Mouse (Mus musculus) myocyte (in vitro differentiated cells): ENCODE results near the gene Mgat4a. TPM values are rescaled to one million over a fixed set of nuclear protein-coding genes. Genes with fewer than 3 reads are reported as not detected.

Experiments
- H3K27me3 ChIP-seq: one replicate; pipeline ENCODE4 v1.6.1; 2011; ENCODE audit not compliant: control insufficient read depth, insufficient read depth, insufficient read length
- H3K36me3 ChIP-seq: one replicate; pipeline ENCODE4 v1.6.1; 2011; ENCODE audit not compliant: control insufficient read depth, insufficient read depth
- H3K4me2 ChIP-seq: one replicate; pipeline ENCODE4 v1.6.1; 2011; ENCODE audit warnings: low read depth, control low read depth
- H3K4me3 ChIP-seq: one replicate; pipeline ENCODE4 v1.5.1; 2011; ENCODE audit warnings: mild to moderate bottlenecking, control low read depth, moderate library complexity
- H3K79me2 ChIP-seq: one replicate; pipeline ENCODE4 v1.6.1; 2011; ENCODE audit not compliant: control insufficient read depth, insufficient read depth
- H3ac ChIP-seq: one replicate; pipeline ENCODE4 v1.6.1; 2011; ENCODE audit not compliant: control insufficient read depth, insufficient read length
- CEBPB ChIP-seq: IDR thresholded peaks from 2 replicates; pipeline ENCODE4 v1.6.1; 2011; ENCODE audit warnings: mild to moderate bottlenecking, moderate library complexity; ENCODE audit not compliant: poor library complexity, insufficient read depth, severe bottlenecking
- E2F4 ChIP-seq: IDR thresholded peaks from one replicate; pipeline ENCODE4 v1.6.1; 2011; ENCODE audit warnings: mild to moderate bottlenecking, control low read depth, moderate library complexity; ENCODE audit not compliant: insufficient read depth
- MAX ChIP-seq: IDR thresholded peaks from one replicate; pipeline ENCODE4 v1.6.1; 2011; ENCODE audit warnings: low read depth, mild to moderate bottlenecking, control low read depth
- MYOD1 ChIP-seq, 3 experiments: IDR thresholded peaks; one replicate each; pipeline ENCODE4 v1.6.1; 2011; ENCODE audit warnings: control low read depth in 2 of 3, low read depth in 2 of 3, mild to moderate bottlenecking in 2 of 3, moderate library complexity in 1 of 3; ENCODE audit not compliant: insufficient read length in 2 of 3, control insufficient read depth in 1 of 3
- MYOG ChIP-seq, 3 experiments: IDR thresholded peaks; one replicate each; pipeline ENCODE4 v1.6.1; 2011; ENCODE audit warnings: control low read depth in 2 of 3, low read depth in 2 of 3, mild to moderate bottlenecking in 2 of 3; ENCODE audit not compliant: insufficient read length in 2 of 3, control insufficient read depth in 1 of 3, insufficient read depth in 1 of 3
- POLR2A ChIP-seq: IDR thresholded peaks from one replicate; pipeline ENCODE4 v1.6.1; 2011; ENCODE audit warnings: low read depth, mild to moderate bottlenecking, control low read depth, moderate library complexity; ENCODE audit not compliant: insufficient read length
- POLR2AphosphoS2 ChIP-seq: IDR thresholded peaks from one replicate; pipeline ENCODE4 v1.6.1; 2011; ENCODE audit warnings: low read depth, control low read depth; ENCODE audit not compliant: insufficient read length
- REST ChIP-seq: IDR thresholded peaks from one replicate; pipeline ENCODE4 v1.6.1; 2011; ENCODE audit warnings: mild to moderate bottlenecking, control low read depth, moderate library complexity; ENCODE audit not compliant: insufficient read depth, insufficient read length
- SRF ChIP-seq: IDR thresholded peaks from one replicate; pipeline ENCODE4 v1.6.1; 2011; ENCODE audit warnings: low read depth; ENCODE audit not compliant: control insufficient read depth, insufficient read length
- TCF12 ChIP-seq: IDR thresholded peaks from one replicate; pipeline ENCODE4 v1.6.1; 2011; ENCODE audit warnings: mild to moderate bottlenecking, control low read depth; ENCODE audit not compliant: poor library complexity, insufficient read depth, severe bottlenecking
- TCF3 ChIP-seq: IDR thresholded peaks from one replicate; pipeline ENCODE4 v1.6.1; 2011; ENCODE audit warnings: low read depth, control low read depth; ENCODE audit not compliant: insufficient read length
- USF1 ChIP-seq: IDR thresholded peaks from one replicate; pipeline ENCODE4 v1.6.1; 2011; ENCODE audit warnings: low read depth, mild to moderate bottlenecking, control low read depth, moderate library complexity
- polyA plus RNA-seq: library from polyadenylated mRNA; unstranded; fragments of >200 nt; fragmentation: generic; extraction: Trizol; gene quantifications from one replicate; pipeline ENCODE4 v1.2.1, GENCODE M21; 2012; ENCODE audit warnings: missing spikeins

The Mgat4a gene
- polyA plus RNA-seq, 1 experiment: 0.01 TPM

GRCm38 (mm10) chr1:37510193-37510592 lies 30.6 kb downstream of the Mgat4a start:
- Histone ChIP-seq H3K79me2 (no peaks in the 10 kb centered on the region), H3K36me3 (no peaks in the 10 kb centered on the region)
- TF ChIP-seq MYOD1 (IDR thresholded peaks at IDR 0.05; ENCODE audit: control insufficient read depth in 1 of 3, insufficient read length in 2 of 3, low read depth in 2 of 3) (no peak), POLR2AphosphoS2 (no peak), TCF3 (no peak), POLR2A (no peak), REST (no peak), USF1 (no peak), TCF12 (no peak), SRF (no peak), CEBPB (no peak), E2F4 (no peak), MAX (no peak), MYOG (IDR thresholded peaks at IDR 0.05; ENCODE audit: control insufficient read depth in 1 of 3, insufficient read depth in 1 of 3, insufficient read length in 2 of 3, low read depth in 2 of 3) (no peak)

GRCm38 (mm10) chr1:37509437-37509836 lies 31.4 kb downstream of the Mgat4a start:
- Histone ChIP-seq H3K27me3 (no peaks in the 10 kb centered on the region), H3K79me2 (no peaks in the 10 kb centered on the region), H3ac (no peak overlapping the region), H3K36me3 (no peaks in the 10 kb centered on the region), H3K4me2 (no peak overlapping the region), H3K4me3 (no peak overlapping the region)
- no peak for TF ChIP-seq CEBPB
- TF ChIP-seq MYOG (IDR thresholded peaks at IDR 0.05; ENCODE audit: control insufficient read depth in 1 of 3, insufficient read depth in 1 of 3, insufficient read length in 2 of 3, low read depth in 2 of 3): no peak
- TF ChIP-seq POLR2AphosphoS2: no peak
- TF ChIP-seq REST: no peak
- TF ChIP-seq MAX: no peak
- no peak for TF ChIP-seq SRF
- no peak for TF ChIP-seq MYOD1 (IDR thresholded peaks at IDR 0.05; ENCODE audit: control insufficient read depth in 1 of 3, insufficient read length in 2 of 3, low read depth in 2 of 3)
- no peak for TF ChIP-seq TCF3
- no peak for TF ChIP-seq POLR2A
- TF ChIP-seq TCF12: no peak
- TF ChIP-seq E2F4: no peak
- TF ChIP-seq USF1: no peak

More at GRCm38 (mm10) chr1:37510193-37510592, 30.6 kb downstream of the Mgat4a start:
- Histone ChIP-seq H3K4me3 (no peak overlapping the region), H3K27me3 (no peaks in the 10 kb centered on the region), H3K4me2 (no peak overlapping the region), H3ac (no peak overlapping the region)

GRCm38 (mm10) chr1:37505348-37505730 lies 35.5 kb downstream of the Mgat4a start:
- H3K4me3 ChIP-seq: no peak overlapping the region
- H3K79me2 ChIP-seq: no peaks in the 10 kb centered on the region
- TF ChIP-seq TCF12: no peak
- no peak for TF ChIP-seq USF1
- no peak for TF ChIP-seq SRF
- TF ChIP-seq MYOG (IDR thresholded peaks at IDR 0.05; ENCODE audit: control insufficient read depth in 1 of 3, insufficient read depth in 1 of 3, insufficient read length in 2 of 3, low read depth in 2 of 3): no peak
- TF ChIP-seq POLR2A: no peak
- TF ChIP-seq MAX: no peak
- TF ChIP-seq TCF3: no peak
- no peak for TF ChIP-seq MYOD1 (IDR thresholded peaks at IDR 0.05; ENCODE audit: control insufficient read depth in 1 of 3, insufficient read length in 2 of 3, low read depth in 2 of 3)
- no peak for TF ChIP-seq E2F4
- TF ChIP-seq CEBPB: no peak
- no peak for TF ChIP-seq POLR2AphosphoS2
- no peak for TF ChIP-seq REST
- H3ac ChIP-seq: no peak overlapping the region
- no peak overlapping the region for H3K4me2 ChIP-seq
- no peaks in the 10 kb centered on the region for H3K27me3 ChIP-seq
- no peaks in the 10 kb centered on the region for H3K36me3 ChIP-seq

GRCm38 (mm10) chr1:37504716-37505347 lies 36.0 kb downstream of the Mgat4a start:
- Histone ChIP-seq H3K27me3 (no peaks in the 10 kb centered on the region), H3K79me2 (no peaks in the 10 kb centered on the region), H3K4me3 (no peak overlapping the region), H3K4me2 (no peak overlapping the region), H3ac (no peak overlapping the region), H3K36me3 (no peaks in the 10 kb centered on the region)
- TF ChIP-seq TCF3: no peak
- TF ChIP-seq POLR2A: no peak
- no peak for TF ChIP-seq MAX
- no peak for TF ChIP-seq USF1
- no peak for TF ChIP-seq REST
- TF ChIP-seq SRF: no peak
- TF ChIP-seq TCF12: no peak
- no peak for TF ChIP-seq MYOD1 (IDR thresholded peaks at IDR 0.05; ENCODE audit: control insufficient read depth in 1 of 3, insufficient read length in 2 of 3, low read depth in 2 of 3)
- no peak for TF ChIP-seq POLR2AphosphoS2
